Mouse (Mus musculus): ENCODE data around the gene Strada.

DNA sequence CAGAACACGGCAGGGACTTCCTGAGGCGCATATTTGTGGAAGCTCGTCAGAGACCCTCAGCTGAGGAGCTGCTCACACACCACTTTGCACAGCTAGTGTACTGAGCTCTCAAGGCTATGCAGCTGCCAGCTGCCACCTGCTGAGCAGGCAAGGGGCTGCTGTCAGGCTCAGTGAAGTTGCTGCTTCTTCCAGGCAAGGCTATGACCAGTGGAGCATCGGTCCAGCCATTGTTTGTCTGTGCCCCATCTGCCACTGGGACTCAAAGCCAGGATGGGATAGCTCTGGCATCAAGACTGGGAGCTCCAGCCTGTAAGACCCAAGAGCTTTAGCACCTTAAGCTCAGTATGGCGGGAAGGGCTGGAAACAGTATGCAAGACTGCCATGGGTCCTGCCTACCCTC is 47.9 kb downstream of the Strada start:
- TF ChIP-seq MAFK (IDR thresholded peaks at IDR 0.05; ENCODE audit: insufficient read depth, low read depth, low read length), result no peak
- no peak for TF ChIP-seq ZNF384 (IDR thresholded peaks at IDR 0.05; ENCODE audit: low read depth, low read length)
- no peak for TF ChIP-seq ZC3H11A (IDR thresholded peaks at IDR 0.05; ENCODE audit: borderline replicate concordance, low read depth, low read length)
